Mouse (Mus musculus) c-Kit-positive CD71-negative TER-119-negative erythroid progenitor cells, embryonic 14.5 days (primary cell): Measurements from ENCODE around the gene Msl3l2.
A peak's percentile ranks its signal among the peaks of the same experiment; 100 is the strongest.

Source experiments
- DNase-seq: peaks from one replicate; pipeline ENCODE4 v3.0.0-alpha.2; 2013; ENCODE audit warnings: low read depth

The Msl3l2 gene

GRCm38 (mm10) chr10:56106333-56106995 lies at the start of gene Msl3l2:
TSS of gene Msl3l2 (plus strand) at chr10:56106917.
- DNase-seq: peak; percentile 84

GRCm38 (mm10) chr10:56058979-56059422 lies 47.7 kb upstream of the Msl3l2 start:
- DNase-seq: no peak

GRCm38 (mm10) chr10:56061238-56061830 lies 45.4 kb upstream of the Msl3l2 start:
- DNase-seq: no peak

- no peak for DNase-seq
These were observed 44.0 kb upstream of the Msl3l2 start for GRCm38 (mm10) chr10:56062746-56063145.

GRCm38 (mm10) chr10:56089714-56090113 lies 17.0 kb upstream of the Msl3l2 start:
- no peak for DNase-seq

- DNase-seq: no peak
These were observed 12.1 kb upstream of the Msl3l2 start for GRCm38 (mm10) chr10:56094586-56094985.

- no peak for DNase-seq
These were observed 10.0 kb upstream of the Msl3l2 start for GRCm38 (mm10) chr10:56096757-56097156.

GRCm38 (mm10) chr10:56099126-56099525 lies 7.6 kb upstream of the Msl3l2 start:
- no peak for DNase-seq

- DNase-seq: no peak
These were observed 6.9 kb upstream of the Msl3l2 start for GRCm38 (mm10) chr10:56099641-56100310.

- DNase-seq: no peak
These were observed 248 bp downstream of the Msl3l2 start for GRCm38 (mm10) chr10:56106996-56107334.

GRCm38 (mm10) chr10:56114951-56115635 lies 8.4 kb downstream of the Msl3l2 start:
- no peak for DNase-seq

- DNase-seq: no peak
These were observed 9.0 kb downstream of the Msl3l2 start for GRCm38 (mm10) chr10:56115636-56116180.

- no peak for DNase-seq
These were observed 20.3 kb downstream of the Msl3l2 start for GRCm38 (mm10) chr10:56126972-56127371.

- no peak for DNase-seq
These were observed 22.9 kb downstream of the Msl3l2 start for GRCm38 (mm10) chr10:56129642-56130041.

- no peak for DNase-seq
These were observed 30.5 kb downstream of the Msl3l2 start for GRCm38 (mm10) chr10:56137191-56137590.

- DNase-seq: no peak
These were observed 42.2 kb downstream of the Msl3l2 start for GRCm38 (mm10) chr10:56148920-56149319.

- no peak for DNase-seq
These were observed 50.2 kb downstream of the Msl3l2 start for GRCm38 (mm10) chr10:56156956-56157355.

- no peak for DNase-seq
These were observed 51.5 kb downstream of the Msl3l2 start for GRCm38 (mm10) chr10:56158207-56158606.

- no peak for DNase-seq
These were observed 52.0 kb downstream of the Msl3l2 start for GRCm38 (mm10) chr10:56158748-56159147.

GRCm38 (mm10) chr10:56164411-56164810 lies 57.7 kb downstream of the Msl3l2 start:
- no peak for DNase-seq

GRCm38 (mm10) chr10:56165758-56166157 lies 59.0 kb downstream of the Msl3l2 start:
- DNase-seq: no peak
